Comparison of ENCODE assay signal across 21 mouse cellular contexts in the genomic region with DNA sequence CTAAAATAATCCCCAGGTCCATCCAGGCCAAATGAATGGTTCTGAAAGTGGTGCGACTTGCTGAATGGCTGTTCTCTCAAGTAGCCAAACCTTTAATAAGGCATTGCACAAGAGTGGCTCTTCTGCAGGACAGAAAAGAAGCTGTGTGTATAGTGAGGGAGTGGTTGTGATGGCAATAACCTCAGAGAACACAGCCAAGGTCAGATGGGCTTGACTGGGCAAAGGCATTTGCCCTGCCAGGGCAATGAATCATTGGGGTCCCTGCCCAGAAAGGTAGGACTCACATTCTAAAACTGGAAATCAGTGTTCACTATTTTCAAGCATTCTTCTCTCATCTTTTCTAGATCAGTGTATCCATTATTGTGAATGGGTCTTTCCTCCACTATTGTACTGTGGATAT.
DNase-seq lines count a peak whose midpoint lies in the region; ATAC-seq lines count a peak whose summit lies in the region.
"Had no signal": no experiment of that assay in that cellular context is flagged by ENCODE, and none has a peak within 500 bp of the region (broad histone marks: within the 10 kb centered on the region; RNA-seq: fewer than 3 reads in every experiment).

No protein-coding gene starts in this region.

- no peak overlapping the region for H3K9ac ChIP-seq in midbrain, embryonic 11.5 days (ENCODE audit: low read length)
- no peak overlapping the region for H3K9ac ChIP-seq in midbrain, embryonic 13.5 days (replicated peaks)
- H3K9ac ChIP-seq: forebrain, postnatal 0 days; hindbrain, embryonic 12.5 days; intestine, embryonic 15.5 days had no signal

- H3K36me3 ChIP-seq in midbrain, embryonic 11.5 days (ENCODE audit: control insufficient read depth, insufficient read depth, low read length) = no peaks in the 10 kb centered on the region
- H3K36me3 ChIP-seq in midbrain, embryonic 13.5 days = no peaks in the 10 kb centered on the region
- H3K36me3 ChIP-seq: forebrain, embryonic 10.5 days; hindbrain, embryonic 12.5 days; intestine, embryonic 15.5 days had no signal

- H3K4me1 ChIP-seq in midbrain, embryonic 11.5 days (ENCODE audit: control insufficient read depth, insufficient read depth, low read length) = no peaks in the 10 kb centered on the region
- no peaks in the 10 kb centered on the region for H3K4me1 ChIP-seq in midbrain, embryonic 13.5 days (replicated peaks)
- H3K4me1 ChIP-seq: forebrain, embryonic 10.5 days; hindbrain, embryonic 12.5 days; intestine, embryonic 15.5 days had no signal

- no peak overlapping the region for H3K27ac ChIP-seq in midbrain, embryonic 11.5 days (ENCODE audit: low read depth, low read length)
- H3K27ac ChIP-seq in midbrain, embryonic 13.5 days = no peak overlapping the region
- H3K27ac ChIP-seq: forebrain, embryonic 10.5 days; gastrocnemius, adult 2 months; hindbrain, embryonic 12.5 days; intestine, embryonic 15.5 days had no signal

- H3K27me3 ChIP-seq in midbrain, embryonic 11.5 days (ENCODE audit: control insufficient read depth, insufficient read depth, low read length) = no peaks in the 10 kb centered on the region
- H3K27me3 ChIP-seq in midbrain, embryonic 13.5 days = no peaks in the 10 kb centered on the region
- H3K27me3 ChIP-seq: hindbrain, embryonic 12.5 days; intestine, embryonic 15.5 days had no signal

- peak; percentile 39 for DNase-seq in midbrain, embryonic 11.5 days (ENCODE audit: low spot score, missing footprints)
- DNase-seq in adrenal gland, adult 8-10 months = peak; percentile 18
- DNase-seq in adrenal gland, postnatal 25 days = peak; percentile 22
- DNase-seq in ovary, postnatal 36 days (ENCODE audit: low spot score) = no peak
- DNase-seq in retina, embryonic 14.5 days (ENCODE audit: low spot score) = no peak
- DNase-seq: cerebellum, adult 18-20 months; cerebellum, adult 9-10 months; cerebellum, postnatal 14 days; forebrain, postnatal 0 days; gastrocnemius, adult 2 months; gastrocnemius, postnatal 14 days; heart, adult 11 months; kidney, adult 11 months had no signal

- no peaks in the 10 kb centered on the region for H3K9me3 ChIP-seq in midbrain, embryonic 11.5 days (ENCODE audit: control insufficient read depth, low read length)
- H3K9me3 ChIP-seq in midbrain, embryonic 13.5 days = no peaks in the 10 kb centered on the region
- H3K9me3 ChIP-seq: forebrain, embryonic 10.5 days; hindbrain, embryonic 12.5 days; intestine, embryonic 15.5 days had no signal

- H3K4me2 ChIP-seq in midbrain, embryonic 11.5 days = no peak overlapping the region
- no peak overlapping the region for H3K4me2 ChIP-seq in midbrain, embryonic 13.5 days (replicated peaks)
- H3K4me2 ChIP-seq: heart, embryonic 11.5 days; hindbrain, embryonic 12.5 days; intestine, embryonic 15.5 days had no signal

- no peak overlapping the region for H3K4me3 ChIP-seq in midbrain, embryonic 11.5 days (ENCODE audit: low read depth, low read length)
- H3K4me3 ChIP-seq in midbrain, embryonic 13.5 days (replicated peaks) = no peak overlapping the region
- H3K4me3 ChIP-seq: forebrain, embryonic 10.5 days; gastrocnemius, adult 2 months; hindbrain, embryonic 12.5 days; intestine, embryonic 15.5 days had no signal

- ATAC-seq in midbrain, embryonic 11.5 days (ENCODE audit: low FRiP score) = no peak
- no peak for ATAC-seq in midbrain, embryonic 13.5 days
- ATAC-seq: CD4-positive, CD25-positive, alpha-beta regulatory T cell, adult 4 months; forebrain, embryonic 14.5 days; forebrain, postnatal 0 days; hindbrain, embryonic 16.5 days; intestine, embryonic 15.5 days had no signal

- WGBS in midbrain, embryonic 11.5 days = 92% methylated on average over 1 of the region's 1 CpGs
- WGBS in midbrain, embryonic 13.5 days = 98% methylated on average over 1 of the region's 1 CpGs

Comparison
In these comparisons a context has a peak if more than half of its experiments do, and no peak if none do; other contexts are left out.
1. DNase-seq: peak in midbrain, embryonic 11.5 days (single experiment), adrenal gland, adult 8-10 months (single experiment) and adrenal gland, postnatal 25 days (single experiment); none in ovary, postnatal 36 days (single experiment) and retina, embryonic 14.5 days (single experiment).